Mouse (Mus musculus): ENCODE results near the gene Apoh. TPM values are rescaled to one million over a fixed set of nuclear protein-coding genes. Genes with fewer than 3 reads are reported as not detected.

Apoh gene
- polyA plus RNA-seq, 1 experiment from 2014 or later: 0.19 TPM

DNA sequence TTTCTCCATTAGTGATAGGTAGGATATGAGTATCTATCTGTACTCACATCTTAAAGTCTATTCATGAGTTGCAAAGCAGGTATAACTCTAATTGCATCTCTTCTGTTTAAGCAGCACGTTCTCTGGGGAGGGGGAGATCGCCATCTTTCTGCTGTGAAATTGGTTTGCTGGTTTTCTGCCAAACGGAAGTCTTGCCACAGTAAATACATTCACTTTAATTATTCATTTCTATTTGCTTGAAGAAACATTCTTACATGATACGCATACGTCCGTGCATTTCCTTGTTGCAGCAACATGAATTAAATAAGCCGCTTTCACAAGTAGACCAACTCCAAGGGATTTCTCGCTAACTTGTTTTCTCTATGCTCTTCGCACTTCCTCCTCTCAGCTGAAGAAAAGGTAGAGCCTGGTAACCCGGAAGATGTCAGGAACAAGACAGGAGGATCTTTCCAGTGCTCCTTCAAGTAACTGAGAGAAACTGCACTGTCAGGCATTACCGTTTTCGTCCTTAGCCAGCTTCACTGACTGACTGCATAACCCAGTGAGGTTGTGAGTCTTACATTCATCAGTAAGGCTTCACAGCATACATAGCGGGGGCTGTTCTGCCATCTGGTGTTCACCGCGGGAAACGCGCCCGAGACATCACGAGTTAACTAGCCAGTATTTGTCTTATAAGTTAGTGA lies 34.7 kb downstream of the Apoh start:
- H3K27me3 ChIP-seq (ENCODE audit: control insufficient read depth, insufficient read depth, low read length): no peaks in the 10 kb centered on the region
- H3K9me3 ChIP-seq (ENCODE audit: control insufficient read depth, low read length): no peaks in the 10 kb centered on the region
- H3K4me3 ChIP-seq (ENCODE audit: low read depth, low read length): no peak overlapping the region
- H3K4me1 ChIP-seq (replicated peaks; ENCODE audit: control insufficient read depth, insufficient read depth, low read length): no peaks in the 10 kb centered on the region
- DNase-seq (ENCODE audit: low spot score) (peak; percentile 88), ATAC-seq (ENCODE audit: low FRiP score) (0 out of 2 replicates have a peak, but pooled peaks have one; percentile 67)
- no peak overlapping the region for H3K9ac ChIP-seq (ENCODE audit: low read depth, low read length)
- H3K36me3 ChIP-seq (ENCODE audit: control insufficient read depth, insufficient read depth, low read length): no peaks in the 10 kb centered on the region
- no peak overlapping the region for H3K4me2 ChIP-seq (replicated peaks; ENCODE audit: low read depth, low read length)
- 46% methylated on average over 19 of the region's 19 CpGs for WGBS
- H3K27ac ChIP-seq (ENCODE audit: low read depth, low read length): no peak overlapping the region

DNA sequence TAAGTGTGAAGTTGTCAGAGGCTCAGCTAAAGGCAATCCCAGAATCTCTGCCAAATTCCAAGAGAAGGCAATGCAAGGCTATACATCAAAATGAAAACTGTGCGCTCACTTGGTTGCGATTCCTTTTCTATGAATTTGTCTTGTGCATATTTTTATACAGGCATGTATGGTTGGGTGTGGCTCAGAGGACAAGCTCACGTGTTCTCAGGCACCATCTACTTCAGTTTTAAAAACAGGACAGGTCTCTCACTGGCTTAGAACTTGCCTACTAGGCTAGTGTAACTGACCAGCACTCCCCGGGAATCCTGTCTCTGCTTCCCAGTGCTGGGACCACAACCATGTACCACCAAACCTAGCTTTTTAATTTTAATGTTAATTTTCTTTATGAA lies 35.2 kb downstream of the Apoh start:
- no peak overlapping the region for H3K9ac ChIP-seq (ENCODE audit: low read depth, low read length)
- H3K9me3 ChIP-seq (ENCODE audit: control insufficient read depth, low read length): no peaks in the 10 kb centered on the region
- no peak overlapping the region for H3K4me2 ChIP-seq (replicated peaks; ENCODE audit: low read depth, low read length)
- ATAC-seq (ENCODE audit: low FRiP score) (no peak), DNase-seq (ENCODE audit: low spot score) (no peak)
- H3K4me3 ChIP-seq (ENCODE audit: low read depth, low read length): no peak overlapping the region
- H3K27me3 ChIP-seq (ENCODE audit: control insufficient read depth, insufficient read depth, low read length): no peaks in the 10 kb centered on the region
- WGBS: 82% methylated on average over 4 of the region's 4 CpGs
- no peak overlapping the region for H3K27ac ChIP-seq (ENCODE audit: low read depth, low read length)
- H3K36me3 ChIP-seq (ENCODE audit: control insufficient read depth, insufficient read depth, low read length): no peaks in the 10 kb centered on the region
- H3K4me1 ChIP-seq (replicated peaks; ENCODE audit: control insufficient read depth, insufficient read depth, low read length): no peaks in the 10 kb centered on the region

DNA sequence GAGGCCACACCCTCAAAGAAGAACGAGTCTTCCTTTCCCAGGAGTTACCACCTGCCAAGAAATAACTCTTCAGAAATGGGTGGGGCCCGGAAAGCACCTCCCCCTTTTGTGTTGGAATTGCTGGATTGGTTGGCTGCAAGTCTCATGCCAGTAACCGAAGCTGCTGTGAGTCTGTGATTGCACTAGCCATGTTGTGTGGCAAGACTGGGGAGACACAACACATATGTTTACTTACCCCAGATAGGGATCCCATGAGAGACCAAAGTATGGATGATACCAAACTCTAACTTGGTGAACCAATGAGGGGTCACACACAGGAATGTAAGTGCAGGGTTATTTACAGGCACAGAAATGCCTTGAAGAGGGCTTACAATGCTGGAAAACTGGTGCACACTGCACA lies 39.5 kb downstream of the Apoh start:
- no peaks in the 10 kb centered on the region for H3K9me3 ChIP-seq (ENCODE audit: control insufficient read depth, low read length)
- H3K27ac ChIP-seq (ENCODE audit: low read depth, low read length): no peak overlapping the region
- 73% methylated on average over 3 of the region's 3 CpGs for WGBS
- 0 out of 2 replicates have a peak, but pooled peaks cover 2% of the 10 kb centered on the region for H3K4me1 ChIP-seq (replicated peaks; ENCODE audit: control insufficient read depth, insufficient read depth, low read length)
- no peak overlapping the region for H3K4me3 ChIP-seq (ENCODE audit: low read depth, low read length)
- no peak overlapping the region for H3K4me2 ChIP-seq (replicated peaks; ENCODE audit: low read depth, low read length)
- no peaks in the 10 kb centered on the region for H3K36me3 ChIP-seq (ENCODE audit: control insufficient read depth, insufficient read depth, low read length)
- DNase-seq (ENCODE audit: low spot score): no peak
- no peak for ATAC-seq (ENCODE audit: low FRiP score)
- no peaks in the 10 kb centered on the region for H3K27me3 ChIP-seq (ENCODE audit: control insufficient read depth, insufficient read depth, low read length)
- no peak overlapping the region for H3K9ac ChIP-seq (ENCODE audit: low read depth, low read length)

DNA sequence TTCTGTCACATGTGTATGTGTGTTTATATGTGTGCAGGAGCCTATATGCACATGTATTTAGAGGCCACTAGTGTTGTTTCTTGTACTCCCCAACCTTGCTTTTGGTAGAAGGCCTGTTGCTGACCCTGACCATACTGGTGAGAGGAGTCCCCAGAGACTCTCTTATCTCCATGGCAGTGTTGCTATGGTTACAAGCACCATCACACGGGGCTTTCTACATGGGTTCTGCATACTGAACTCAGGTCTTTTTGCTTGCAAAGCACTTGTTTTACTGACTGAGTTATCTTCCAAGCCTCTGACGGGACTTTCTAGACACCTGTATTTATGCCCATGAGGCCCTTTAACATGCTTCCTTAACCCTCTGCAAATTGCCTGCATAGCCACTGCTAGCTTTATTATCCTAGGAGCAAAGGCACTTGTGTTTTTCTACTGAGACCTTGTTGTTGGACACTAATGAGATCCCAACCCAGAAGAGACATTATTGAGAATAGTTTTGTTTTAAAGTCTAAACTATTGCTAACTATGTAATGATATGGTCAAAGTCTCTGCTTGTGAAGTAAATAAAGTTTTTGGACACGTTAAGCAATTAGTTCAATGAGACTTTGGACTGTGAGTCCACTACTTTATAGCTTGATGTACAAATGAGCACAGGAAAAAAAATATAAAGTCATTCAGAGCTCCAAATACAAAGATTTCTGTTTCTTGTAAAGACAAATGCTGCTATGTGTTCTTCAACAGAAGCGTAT lies 41.9 kb downstream of the Apoh start:
- Histone ChIP-seq H3K9me3 (ENCODE audit: control insufficient read depth, low read length) (no peaks in the 10 kb centered on the region), H3K27ac (ENCODE audit: low read depth, low read length) (no peak overlapping the region), H3K9ac (ENCODE audit: low read depth, low read length) (no peak overlapping the region), H3K4me1 (replicated peaks; ENCODE audit: control insufficient read depth, insufficient read depth, low read length) (0 out of 2 replicates have a peak, but pooled peaks cover 2% of the 10 kb centered on the region), H3K4me2 (replicated peaks; ENCODE audit: low read depth, low read length) (no peak overlapping the region), H3K27me3 (ENCODE audit: control insufficient read depth, insufficient read depth, low read length) (no peaks in the 10 kb centered on the region), H3K4me3 (ENCODE audit: low read depth, low read length) (no peak overlapping the region), H3K36me3 (ENCODE audit: control insufficient read depth, insufficient read depth, low read length) (no peaks in the 10 kb centered on the region)
- no peak for ATAC-seq (ENCODE audit: low FRiP score)
- WGBS: 57% methylated on average over 4 of the region's 4 CpGs
- DNase-seq (ENCODE audit: low spot score): peak; percentile 46

DNA sequence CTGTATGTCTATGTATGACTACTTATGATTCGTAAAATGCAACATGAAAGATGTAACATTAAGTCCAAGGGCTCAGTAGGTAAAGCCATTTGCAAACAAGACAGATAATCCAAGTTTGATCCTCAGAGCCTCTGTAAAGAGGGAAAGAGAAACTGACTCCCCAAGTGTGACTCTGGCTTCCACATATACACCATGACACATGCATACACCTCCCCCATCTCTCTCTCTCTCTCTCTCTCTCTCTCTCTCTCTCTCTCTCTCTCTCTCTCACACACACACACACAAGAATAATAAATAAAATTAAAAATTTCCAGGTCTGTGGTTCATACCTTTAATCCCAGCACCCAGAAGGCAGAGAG lies 42.5 kb downstream of the Apoh start:
- Histone ChIP-seq H3K4me1 (replicated peaks; ENCODE audit: control insufficient read depth, insufficient read depth, low read length) (0 out of 2 replicates have a peak, but pooled peaks cover 2% of the 10 kb centered on the region), H3K27ac (ENCODE audit: low read depth, low read length) (no peak overlapping the region), H3K4me3 (ENCODE audit: low read depth, low read length) (no peak overlapping the region), H3K27me3 (ENCODE audit: control insufficient read depth, insufficient read depth, low read length) (no peaks in the 10 kb centered on the region), H3K9ac (ENCODE audit: low read depth, low read length) (no peak overlapping the region), H3K36me3 (ENCODE audit: control insufficient read depth, insufficient read depth, low read length) (no peaks in the 10 kb centered on the region), H3K4me2 (replicated peaks; ENCODE audit: low read depth, low read length) (no peak overlapping the region), H3K9me3 (ENCODE audit: control insufficient read depth, low read length) (no peaks in the 10 kb centered on the region)
- no peak for DNase-seq (ENCODE audit: low spot score)
- WGBS: 92% methylated on average over 1 of the region's 1 CpGs
- ATAC-seq (ENCODE audit: low FRiP score): no peak

DNA sequence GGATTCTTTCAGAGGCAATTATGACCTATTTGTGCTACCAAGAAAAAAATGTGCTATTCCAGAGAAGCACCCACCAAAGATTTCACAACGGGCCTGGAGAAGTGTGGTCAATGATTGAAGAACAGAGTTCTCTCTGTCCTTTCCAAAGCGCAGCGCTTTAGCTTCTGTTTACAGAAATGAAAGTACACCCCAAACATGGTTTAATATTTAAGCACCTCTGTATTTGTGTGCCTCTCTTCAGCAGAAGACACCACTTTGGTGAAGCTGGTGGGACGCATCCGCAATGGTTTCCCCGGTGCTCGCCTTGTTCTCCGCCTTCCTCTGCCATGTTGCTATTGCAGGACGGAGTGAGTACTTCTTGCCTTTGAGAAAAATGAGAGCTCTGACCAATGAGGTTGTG lies 51.9 kb downstream of the Apoh start:
- H3K4me3 ChIP-seq (ENCODE audit: low read depth, low read length): no peak overlapping the region
- no peaks in the 10 kb centered on the region for H3K27me3 ChIP-seq (ENCODE audit: control insufficient read depth, insufficient read depth, low read length)
- no peak for ATAC-seq (ENCODE audit: low FRiP score)
- WGBS: 96% methylated on average over 9 of the region's 9 CpGs
- no peaks in the 10 kb centered on the region for H3K36me3 ChIP-seq (ENCODE audit: control insufficient read depth, insufficient read depth, low read length)
- H3K9ac ChIP-seq (ENCODE audit: low read depth, low read length): no peak overlapping the region
- no peak for DNase-seq (ENCODE audit: low spot score)
- H3K4me1 ChIP-seq (replicated peaks; ENCODE audit: control insufficient read depth, insufficient read depth, low read length): no peaks in the 10 kb centered on the region
- H3K4me2 ChIP-seq (replicated peaks; ENCODE audit: low read depth, low read length): no peak overlapping the region
- H3K27ac ChIP-seq (ENCODE audit: low read depth, low read length): no peak overlapping the region
- no peaks in the 10 kb centered on the region for H3K9me3 ChIP-seq (ENCODE audit: control insufficient read depth, low read length)

DNA sequence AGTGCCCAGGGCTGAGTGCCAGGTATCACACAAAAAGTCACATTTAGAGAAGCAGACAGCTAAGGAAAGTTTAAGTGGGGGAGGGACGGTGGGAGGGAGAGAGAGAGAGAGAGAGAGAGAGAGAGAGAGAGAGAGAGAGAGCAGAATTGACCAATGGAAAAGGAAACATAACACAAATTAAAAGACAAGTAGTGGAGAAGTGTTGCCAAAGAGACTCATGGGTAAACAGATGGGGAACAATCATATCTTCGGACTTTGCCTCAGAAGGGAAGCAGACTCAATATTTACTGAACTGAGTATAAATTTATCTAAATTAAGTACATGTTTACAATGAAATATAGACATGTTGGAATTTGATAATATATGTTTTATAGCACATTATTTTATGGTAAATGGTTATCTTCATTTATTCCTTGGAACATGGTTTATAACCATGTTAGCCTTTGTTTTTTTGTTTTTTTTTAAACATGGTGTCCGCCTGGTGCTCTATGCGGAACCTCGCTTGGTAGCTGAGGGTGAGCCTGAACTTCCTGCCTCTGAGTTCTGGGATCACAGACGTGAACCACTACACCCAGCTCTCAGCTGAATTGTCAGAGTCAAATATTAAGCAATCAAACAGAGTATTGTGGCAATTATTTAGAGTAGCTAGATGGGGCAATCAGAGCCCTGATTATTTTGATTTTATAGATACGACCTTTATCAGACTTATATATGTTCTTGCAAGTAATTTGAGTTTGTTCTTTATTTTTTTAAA lies 53.1 kb downstream of the Apoh start:
- no peak overlapping the region for H3K9ac ChIP-seq (ENCODE audit: low read depth, low read length)
- no peaks in the 10 kb centered on the region for H3K36me3 ChIP-seq (ENCODE audit: control insufficient read depth, insufficient read depth, low read length)
- H3K27me3 ChIP-seq (ENCODE audit: control insufficient read depth, insufficient read depth, low read length): no peaks in the 10 kb centered on the region
- no peak overlapping the region for H3K4me2 ChIP-seq (replicated peaks; ENCODE audit: low read depth, low read length)
- DNase-seq (ENCODE audit: low spot score) (no peak), ATAC-seq (ENCODE audit: low FRiP score) (no peak)
- H3K27ac ChIP-seq (ENCODE audit: low read depth, low read length): no peak overlapping the region
- no peaks in the 10 kb centered on the region for H3K9me3 ChIP-seq (ENCODE audit: control insufficient read depth, low read length)
- 93% methylated on average over 7 of the region's 7 CpGs for WGBS
- no peak overlapping the region for H3K4me3 ChIP-seq (ENCODE audit: low read depth, low read length)
- H3K4me1 ChIP-seq (replicated peaks; ENCODE audit: control insufficient read depth, insufficient read depth, low read length): no peaks in the 10 kb centered on the region

DNA sequence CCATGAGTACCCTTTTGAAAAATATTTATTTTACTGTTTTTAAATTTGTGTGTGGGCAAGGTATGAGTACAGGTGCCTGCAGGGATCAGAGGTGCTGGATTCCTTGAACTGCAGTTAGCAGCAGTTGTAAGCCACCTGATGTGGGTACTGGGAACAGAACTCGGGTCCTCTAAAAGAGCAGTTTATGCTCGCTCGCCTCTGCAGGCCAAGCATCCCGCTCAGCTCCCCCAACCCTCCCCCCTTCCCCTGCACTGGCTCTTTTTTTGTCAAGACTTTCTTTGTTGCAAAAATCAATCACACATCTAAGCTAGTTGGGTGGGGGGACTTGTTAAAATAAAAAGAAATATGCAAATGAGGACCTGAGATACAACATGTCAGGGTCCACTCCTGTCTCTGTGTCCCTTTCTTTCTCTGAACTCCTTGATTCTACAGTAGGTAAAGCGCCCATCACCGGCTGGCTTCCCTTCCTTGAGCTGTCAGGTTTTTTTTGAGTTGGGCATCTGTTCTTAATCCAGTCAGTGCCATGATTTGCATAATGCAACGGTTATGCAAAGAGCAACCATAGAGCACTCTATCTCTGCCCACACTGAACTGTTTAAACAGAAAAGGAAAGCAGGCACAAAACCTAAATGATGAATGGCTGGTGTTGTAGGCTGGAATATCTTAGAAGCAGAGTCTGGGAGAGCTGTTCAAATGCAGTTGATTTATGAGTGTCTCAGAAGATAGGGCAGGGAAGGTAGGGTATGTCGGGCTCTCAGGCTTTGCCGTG lies 66.9 kb downstream of the Apoh start:
- no peak overlapping the region for H3K9ac ChIP-seq (ENCODE audit: low read depth, low read length)
- DNase-seq (ENCODE audit: low spot score) (peak; percentile 29), ATAC-seq (ENCODE audit: low FRiP score) (peak; percentile 47; the same call in 1 of the 2 replicates)
- no peaks in the 10 kb centered on the region for H3K27me3 ChIP-seq (ENCODE audit: control insufficient read depth, insufficient read depth, low read length)
- WGBS: 55% methylated on average over 7 of the region's 9 CpGs
- H3K9me3 ChIP-seq (ENCODE audit: control insufficient read depth, low read length): no peaks in the 10 kb centered on the region
- no peak overlapping the region; the same call in 1 of the 2 replicates for H3K27ac ChIP-seq (ENCODE audit: low read depth, low read length)
- H3K4me3 ChIP-seq (ENCODE audit: low read depth, low read length): no peak overlapping the region
- H3K36me3 ChIP-seq (ENCODE audit: control insufficient read depth, insufficient read depth, low read length): no peaks in the 10 kb centered on the region
- H3K4me2 ChIP-seq (replicated peaks; ENCODE audit: low read depth, low read length): no peak overlapping the region
- no peaks in the 10 kb centered on the region for H3K4me1 ChIP-seq (replicated peaks; ENCODE audit: control insufficient read depth, insufficient read depth, low read length)

All from hindbrain, embryonic 11.5 days (tissue).